Mouse (Mus musculus): ENCODE measurements at regions not wholly inside any gene's neighbourhood (a gene's known extent, or its start where the extent isn't known, plus 50 kb on each side); places are given as distances from the start of the nearest gene placed in this dataset.

- H3K27me3 ChIP-seq (ENCODE audit: insufficient read depth, low read length) = peaks cover 17% of the 10 kb centered on the region
- no peak for DNase-seq (ENCODE audit: low spot score)
- TF ChIP-seq GATA1 (IDR thresholded peaks at IDR 0.05; ENCODE audit: borderline replicate concordance, low read length) = no peak
- TF ChIP-seq TAL1 (conservative IDR thresholded peaks at IDR 0.05; ENCODE audit: low read depth, low read length) = no peak
- no peak for TF ChIP-seq GATA2 (IDR thresholded peaks at IDR 0.05; ENCODE audit: borderline replicate concordance, low read depth, low read length)
- TF ChIP-seq CTCF (IDR thresholded peaks at IDR 0.05; ENCODE audit: low read depth, low read length) = no peak
- TF ChIP-seq POLR2AphosphoS5 (IDR thresholded peaks at IDR 0.05; ENCODE audit: insufficient replicate concordance, low read depth, low read length) = no peak
- H3K4me1 ChIP-seq (ENCODE audit: insufficient read depth, low read depth, low read length) = no peaks in the 10 kb centered on the region
- H3K4me3 ChIP-seq (ENCODE audit: low read depth, low read length) = no peak overlapping the region
- H3K9me3 ChIP-seq (replicated peaks) = no peaks in the 10 kb centered on the region
- ATAC-seq (ENCODE audit: extremely low read depth, insufficient number of reproducible peaks, low FRiP score, poor library complexity, severe bottlenecking) = no peak
- no peaks in the 10 kb centered on the region for H3K36me3 ChIP-seq (replicated peaks)
Measured at GRCm38 (mm10) chr13:112160173-112160641, 128.0 kb upstream of the Ankrd55 start.

GRCm38 (mm10) chr13:112160726-112161125, 127.5 kb upstream of the Ankrd55 start:
- no peaks in the 10 kb centered on the region for H3K4me1 ChIP-seq (ENCODE audit: insufficient read depth, low read depth, low read length)
- no peaks in the 10 kb centered on the region for H3K36me3 ChIP-seq (replicated peaks)
- no peak overlapping the region for H3K4me3 ChIP-seq (ENCODE audit: low read depth, low read length)
- DNase-seq (ENCODE audit: low spot score) (no peak), ATAC-seq (ENCODE audit: extremely low read depth, insufficient number of reproducible peaks, low FRiP score, poor library complexity, severe bottlenecking) (no peak)
- TF ChIP-seq TAL1 (conservative IDR thresholded peaks at IDR 0.05; ENCODE audit: low read depth, low read length) (no peak), GATA1 (IDR thresholded peaks at IDR 0.05; ENCODE audit: borderline replicate concordance, low read length) (no peak), GATA2 (IDR thresholded peaks at IDR 0.05; ENCODE audit: borderline replicate concordance, low read depth, low read length) (no peak), POLR2AphosphoS5 (IDR thresholded peaks at IDR 0.05; ENCODE audit: insufficient replicate concordance, low read depth, low read length) (no peak), CTCF (IDR thresholded peaks at IDR 0.05; ENCODE audit: low read depth, low read length) (no peak)
- H3K9me3 ChIP-seq (replicated peaks) = no peaks in the 10 kb centered on the region
- peaks cover 17% of the 10 kb centered on the region for H3K27me3 ChIP-seq (ENCODE audit: insufficient read depth, low read length)

- TF ChIP-seq GATA2 (IDR thresholded peaks at IDR 0.05; ENCODE audit: borderline replicate concordance, low read depth, low read length) (no peak), TAL1 (conservative IDR thresholded peaks at IDR 0.05; ENCODE audit: low read depth, low read length) (no peak), GATA1 (IDR thresholded peaks at IDR 0.05; ENCODE audit: borderline replicate concordance, low read length) (no peak), CTCF (IDR thresholded peaks at IDR 0.05; ENCODE audit: low read depth, low read length) (no peak), POLR2AphosphoS5 (IDR thresholded peaks at IDR 0.05; ENCODE audit: insufficient replicate concordance, low read depth, low read length) (no peak)
Measured at GRCm38 (mm10) chr13:112161886-112162285, 126.4 kb upstream of the Ankrd55 start.

GRCm38 (mm10) chr13:112165921-112166320, 122.3 kb upstream of the Ankrd55 start:
- TF ChIP-seq POLR2AphosphoS5 (IDR thresholded peaks at IDR 0.05; ENCODE audit: insufficient replicate concordance, low read depth, low read length) (no peak), CTCF (IDR thresholded peaks at IDR 0.05; ENCODE audit: low read depth, low read length) (no peak), TAL1 (conservative IDR thresholded peaks at IDR 0.05; ENCODE audit: low read depth, low read length) (no peak), GATA1 (IDR thresholded peaks at IDR 0.05; ENCODE audit: borderline replicate concordance, low read length) (no peak), GATA2 (IDR thresholded peaks at IDR 0.05; ENCODE audit: borderline replicate concordance, low read depth, low read length) (no peak)
- Histone ChIP-seq H3K36me3 (replicated peaks) (no peaks in the 10 kb centered on the region), H3K27me3 (ENCODE audit: insufficient read depth, low read length) (peaks cover 13% of the 10 kb centered on the region), H3K4me3 (ENCODE audit: low read depth, low read length) (no peak overlapping the region), H3K4me1 (ENCODE audit: insufficient read depth, low read depth, low read length) (no peaks in the 10 kb centered on the region), H3K9me3 (replicated peaks) (no peaks in the 10 kb centered on the region)
- no peak for ATAC-seq (ENCODE audit: extremely low read depth, insufficient number of reproducible peaks, low FRiP score, poor library complexity, severe bottlenecking)
- DNase-seq (ENCODE audit: low spot score) = no peak

More at GRCm38 (mm10) chr13:112161886-112162285, 126.4 kb upstream of the Ankrd55 start:
- Histone ChIP-seq H3K36me3 (replicated peaks) (no peaks in the 10 kb centered on the region), H3K4me3 (ENCODE audit: low read depth, low read length) (no peak overlapping the region), H3K9me3 (replicated peaks) (no peaks in the 10 kb centered on the region), H3K4me1 (ENCODE audit: insufficient read depth, low read depth, low read length) (no peaks in the 10 kb centered on the region), H3K27me3 (ENCODE audit: insufficient read depth, low read length) (peaks cover 17% of the 10 kb centered on the region)
- DNase-seq (ENCODE audit: low spot score) = no peak
- no peak for ATAC-seq (ENCODE audit: extremely low read depth, insufficient number of reproducible peaks, low FRiP score, poor library complexity, severe bottlenecking)

GRCm38 (mm10) chr13:112166338-112166802, 121.9 kb upstream of the Ankrd55 start:
- Histone ChIP-seq H3K9me3 (replicated peaks) (no peaks in the 10 kb centered on the region), H3K27me3 (ENCODE audit: insufficient read depth, low read length) (peaks cover 13% of the 10 kb centered on the region), H3K36me3 (replicated peaks) (no peaks in the 10 kb centered on the region), H3K4me1 (ENCODE audit: insufficient read depth, low read depth, low read length) (no peaks in the 10 kb centered on the region), H3K4me3 (ENCODE audit: low read depth, low read length) (no peak overlapping the region)
- TF ChIP-seq POLR2AphosphoS5 (IDR thresholded peaks at IDR 0.05; ENCODE audit: insufficient replicate concordance, low read depth, low read length) (no peak), CTCF (IDR thresholded peaks at IDR 0.05; ENCODE audit: low read depth, low read length) (no peak), TAL1 (conservative IDR thresholded peaks at IDR 0.05; ENCODE audit: low read depth, low read length) (no peak), GATA1 (IDR thresholded peaks at IDR 0.05; ENCODE audit: borderline replicate concordance, low read length) (no peak), GATA2 (IDR thresholded peaks at IDR 0.05; ENCODE audit: borderline replicate concordance, low read depth, low read length) (no peak)
- ATAC-seq (ENCODE audit: extremely low read depth, insufficient number of reproducible peaks, low FRiP score, poor library complexity, severe bottlenecking) (no peak), DNase-seq (ENCODE audit: low spot score) (no peak)

- no peaks in the 10 kb centered on the region for H3K4me1 ChIP-seq (ENCODE audit: insufficient read depth, low read depth, low read length)
- TF ChIP-seq GATA1 (IDR thresholded peaks at IDR 0.05; ENCODE audit: borderline replicate concordance, low read length) = no peak
Measured at GRCm38 (mm10) chr13:112168468-112168867, 119.8 kb upstream of the Ankrd55 start.

More at GRCm38 (mm10) chr13:112168468-112168867, 119.8 kb upstream of the Ankrd55 start:
- no peaks in the 10 kb centered on the region for H3K9me3 ChIP-seq (replicated peaks)
- H3K36me3 ChIP-seq (replicated peaks) = no peaks in the 10 kb centered on the region
- DNase-seq (ENCODE audit: low spot score) (no peak), ATAC-seq (ENCODE audit: extremely low read depth, insufficient number of reproducible peaks, low FRiP score, poor library complexity, severe bottlenecking) (no peak)
- H3K27me3 ChIP-seq (ENCODE audit: insufficient read depth, low read length) = peaks cover 7% of the 10 kb centered on the region
- no peak overlapping the region for H3K4me3 ChIP-seq (ENCODE audit: low read depth, low read length)

Data from G1E (cell line).